Mouse (Mus musculus): Measurements from ENCODE around the gene Cep135.

Gene Cep135

GRCm38 (mm10) chr5:76687961-76688600 is 99.6 kb downstream of the Cep135 start:
- no peak for DNase-seq (ENCODE audit: low read depth, low spot score)
- H3K27me3 ChIP-seq (ENCODE audit: control insufficient read depth, insufficient read depth, low read length, poor library complexity, severe bottlenecking), result no peaks in the 10 kb centered on the region
- no peaks in the 10 kb centered on the region for H3K36me3 ChIP-seq (ENCODE audit: control insufficient read depth, insufficient read depth, low read length, poor library complexity, severe bottlenecking)

DNA sequence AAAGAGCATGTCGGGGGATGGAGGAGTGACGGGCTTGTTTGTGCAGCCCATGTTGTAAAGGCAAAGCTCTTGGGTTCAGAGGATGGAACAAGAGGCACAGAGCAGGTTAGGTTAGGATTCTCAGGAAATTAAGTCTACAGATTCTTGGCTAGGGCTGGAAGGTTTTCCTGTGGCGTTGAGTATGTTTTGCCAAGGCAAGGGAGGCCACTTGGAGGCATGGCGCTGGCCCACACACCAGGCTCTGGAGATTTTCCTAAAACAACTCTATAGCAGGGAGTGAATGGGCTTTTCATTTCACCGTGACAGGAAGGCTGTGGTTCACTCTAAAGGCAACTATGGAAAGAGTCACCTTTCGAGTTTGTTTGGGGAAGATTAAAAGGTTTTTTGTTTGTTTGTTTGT is 100.1 kb downstream of the Cep135 start:
- no peak for DNase-seq (ENCODE audit: low read depth, low spot score)

DNA sequence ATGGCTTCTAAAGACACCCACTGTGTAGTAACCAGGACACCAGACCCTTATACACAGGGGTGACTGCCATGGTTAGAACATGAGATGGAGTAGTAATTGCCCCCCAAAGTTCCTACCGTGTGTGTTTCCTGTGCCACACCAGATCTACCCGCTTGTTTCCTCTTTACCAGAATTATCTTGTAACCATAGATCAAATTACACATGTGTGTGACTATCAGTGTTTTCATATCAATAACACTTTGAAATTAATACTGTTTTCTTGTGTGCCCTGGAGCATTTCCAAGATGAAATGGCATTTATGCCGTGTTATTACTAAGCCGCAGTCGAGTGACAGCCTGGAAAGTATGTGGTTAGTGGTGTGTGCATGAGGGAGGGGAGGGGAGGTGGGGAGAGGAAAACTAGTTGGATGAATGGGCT is 101.7 kb downstream of the Cep135 start:
- H3K36me3 ChIP-seq (ENCODE audit: control insufficient read depth, insufficient read depth, low read length, poor library complexity, severe bottlenecking), result no peaks in the 10 kb centered on the region
- H3K27me3 ChIP-seq (ENCODE audit: control insufficient read depth, insufficient read depth, low read length, poor library complexity, severe bottlenecking), result no peaks in the 10 kb centered on the region
- DNase-seq (ENCODE audit: low read depth, low spot score), result no peak

More for the DNA sequence above, 100.1 kb downstream of the Cep135 start:
- Histone ChIP-seq H3K36me3 (ENCODE audit: control insufficient read depth, insufficient read depth, low read length, poor library complexity, severe bottlenecking) (no peaks in the 10 kb centered on the region), H3K27me3 (ENCODE audit: control insufficient read depth, insufficient read depth, low read length, poor library complexity, severe bottlenecking) (no peaks in the 10 kb centered on the region)

GRCm38 (mm10) chr5:76691251-76691650 is 102.8 kb downstream of the Cep135 start:
- DNase-seq (ENCODE audit: low read depth, low spot score), result no peak
- Histone ChIP-seq H3K27me3 (ENCODE audit: control insufficient read depth, insufficient read depth, low read length, poor library complexity, severe bottlenecking) (no peaks in the 10 kb centered on the region), H3K36me3 (ENCODE audit: control insufficient read depth, insufficient read depth, low read length, poor library complexity, severe bottlenecking) (no peaks in the 10 kb centered on the region)

- Histone ChIP-seq H3K36me3 (ENCODE audit: control insufficient read depth, insufficient read depth, low read length, poor library complexity, severe bottlenecking) (no peaks in the 10 kb centered on the region), H3K27me3 (ENCODE audit: control insufficient read depth, insufficient read depth, low read length, poor library complexity, severe bottlenecking) (no peaks in the 10 kb centered on the region)
- DNase-seq (ENCODE audit: low read depth, low spot score), result no peak
Measured at GRCm38 (mm10) chr5:76691706-76692424, 103.4 kb downstream of the Cep135 start.
